Mouse (Mus musculus): ENCODE results near the gene Trmt112. TPM values are rescaled to one million over a fixed set of nuclear protein-coding genes. Genes with fewer than 3 reads are reported as not detected.
"Not testable (repeated sequence)": the region's sequence is repeated elsewhere in the genome, so short reads cannot be mapped to it uniquely, and the experiment has no call there.

The Trmt112 gene
- 101 and 122 TPM in 2 replicates for polyA plus RNA-seq (2012; rRNA removed)

DNA sequence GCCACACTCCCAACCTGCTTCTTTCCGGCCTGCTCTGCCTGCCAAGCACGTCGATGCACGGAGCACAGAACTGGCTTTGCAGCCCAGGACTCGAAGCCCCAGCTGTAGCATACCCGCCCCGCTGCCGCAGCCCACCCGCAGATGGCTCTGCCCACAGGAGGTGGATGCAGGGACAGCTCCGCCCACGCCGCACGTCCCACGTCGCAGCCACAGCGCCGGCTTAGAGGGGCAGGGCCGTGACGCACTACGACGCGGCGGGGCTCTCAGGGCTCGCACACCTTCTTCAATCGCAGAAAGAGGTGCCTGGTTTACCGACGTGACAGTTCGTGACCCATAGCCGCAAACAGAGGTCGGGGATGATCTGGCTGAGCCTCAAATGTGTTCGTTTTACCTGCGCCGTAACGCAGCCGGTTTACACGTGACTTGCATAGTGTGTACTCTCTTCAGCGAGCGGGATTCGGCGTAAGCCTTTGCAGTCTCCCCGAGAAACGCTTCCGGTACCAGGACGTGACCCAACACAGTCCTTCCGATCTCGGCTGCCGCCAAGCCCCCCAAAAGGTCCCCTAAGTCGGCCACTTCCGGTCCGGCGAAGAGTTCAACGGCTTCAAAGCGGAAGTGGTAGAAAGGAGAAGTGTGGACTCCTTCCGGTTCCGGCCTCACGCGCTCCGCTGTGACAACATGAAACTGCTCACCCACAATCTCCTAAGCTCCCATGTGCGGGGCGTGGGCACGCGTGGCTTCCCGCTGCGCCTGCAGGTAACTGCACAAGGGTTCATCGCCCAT is at the start of gene Trmt112, which contains the start of gene Prdx5:
Gene Trmt112 (plus strand): TSS at position 192 of the 783 bp plus-strand sequence.
Gene Prdx5 (minus strand): TSS at position 600 of the 783 bp plus-strand sequence.
- no peak for DNase-seq (ENCODE audit: low read depth)

DNA sequence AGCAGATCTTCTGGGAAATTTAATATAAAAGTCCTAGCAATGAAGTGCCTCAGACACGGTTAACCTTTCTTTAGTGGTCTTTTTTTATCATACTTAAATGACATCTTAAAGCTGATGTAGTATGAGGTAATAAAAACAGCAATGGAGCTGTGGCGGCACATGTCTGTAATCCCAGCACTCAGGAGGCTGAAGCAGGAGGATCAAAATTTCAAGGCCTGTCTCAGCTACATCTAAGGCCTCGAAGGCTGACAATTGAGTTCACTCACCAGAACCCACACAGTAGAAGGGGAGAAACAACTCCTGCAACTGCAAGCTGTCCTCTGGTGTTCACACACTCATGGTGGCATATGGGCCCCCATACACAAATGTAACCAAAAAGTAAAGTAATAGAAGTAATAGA is 49.5 kb upstream of the Trmt112 start:
- DNase-seq (ENCODE audit: low read depth), result no peak

DNA sequence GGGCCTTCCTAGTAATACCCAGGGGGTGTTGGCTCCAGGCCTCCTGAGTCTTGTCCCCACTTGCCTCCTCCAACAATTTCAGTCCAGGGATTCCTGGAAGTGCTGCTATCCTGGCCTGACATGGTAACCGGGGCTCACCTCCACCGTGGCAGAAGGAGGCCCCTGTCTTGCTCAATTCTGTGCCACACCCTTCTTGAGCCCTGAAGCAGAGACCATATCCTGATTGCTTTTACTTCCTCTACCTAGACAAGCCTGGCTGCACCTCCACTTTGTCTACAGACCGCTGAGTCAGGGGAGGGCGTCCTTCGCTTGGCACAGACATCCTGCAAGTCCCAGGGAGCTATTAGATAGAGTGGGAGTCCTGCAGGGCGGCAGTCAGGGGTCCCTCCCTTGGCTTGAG is 48.8 kb upstream of the Trmt112 start:
- DNase-seq (ENCODE audit: low read depth), result no peak

DNA sequence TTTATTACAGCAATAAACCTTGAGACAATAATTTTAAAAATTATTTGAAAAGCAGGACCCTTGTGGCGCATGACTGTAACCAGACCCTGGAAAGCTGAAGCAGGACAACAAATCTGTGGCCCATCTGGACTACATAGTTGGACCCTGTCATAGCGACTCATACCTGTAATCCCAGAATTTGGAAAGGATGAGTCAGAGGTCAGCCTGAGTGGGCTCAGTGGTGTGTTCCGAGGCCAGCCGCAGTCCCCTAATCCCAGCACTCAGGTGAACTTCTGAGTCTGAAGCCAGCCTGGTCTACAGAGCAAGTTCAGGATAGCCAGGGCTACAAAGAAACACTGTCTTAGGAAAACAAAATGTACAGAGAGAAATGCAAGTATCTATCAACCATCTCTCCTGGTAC is 48.0 kb upstream of the Trmt112 start:
- no peak for DNase-seq (ENCODE audit: low read depth)

DNA sequence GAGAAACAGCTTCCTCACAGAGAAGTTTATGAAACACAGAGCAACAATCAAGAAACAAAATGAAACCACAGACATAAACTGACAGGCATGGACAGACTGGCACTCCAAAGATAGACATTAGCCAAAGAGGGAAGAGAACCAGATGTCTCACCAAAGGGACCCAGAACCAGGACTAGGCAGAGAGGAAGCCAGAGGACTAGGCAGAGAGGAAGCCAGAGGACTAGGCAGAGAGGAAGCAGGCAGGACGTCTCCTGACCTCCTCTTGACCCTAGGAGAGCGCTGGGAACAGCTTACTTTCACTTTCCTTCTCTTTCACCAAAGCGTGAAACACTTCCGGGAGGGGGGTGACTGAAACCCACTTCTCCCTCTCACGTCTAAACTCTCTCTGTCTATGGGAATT is 40.1 kb upstream of the Trmt112 start:
- DNase-seq (ENCODE audit: low read depth), result no peak

DNA sequence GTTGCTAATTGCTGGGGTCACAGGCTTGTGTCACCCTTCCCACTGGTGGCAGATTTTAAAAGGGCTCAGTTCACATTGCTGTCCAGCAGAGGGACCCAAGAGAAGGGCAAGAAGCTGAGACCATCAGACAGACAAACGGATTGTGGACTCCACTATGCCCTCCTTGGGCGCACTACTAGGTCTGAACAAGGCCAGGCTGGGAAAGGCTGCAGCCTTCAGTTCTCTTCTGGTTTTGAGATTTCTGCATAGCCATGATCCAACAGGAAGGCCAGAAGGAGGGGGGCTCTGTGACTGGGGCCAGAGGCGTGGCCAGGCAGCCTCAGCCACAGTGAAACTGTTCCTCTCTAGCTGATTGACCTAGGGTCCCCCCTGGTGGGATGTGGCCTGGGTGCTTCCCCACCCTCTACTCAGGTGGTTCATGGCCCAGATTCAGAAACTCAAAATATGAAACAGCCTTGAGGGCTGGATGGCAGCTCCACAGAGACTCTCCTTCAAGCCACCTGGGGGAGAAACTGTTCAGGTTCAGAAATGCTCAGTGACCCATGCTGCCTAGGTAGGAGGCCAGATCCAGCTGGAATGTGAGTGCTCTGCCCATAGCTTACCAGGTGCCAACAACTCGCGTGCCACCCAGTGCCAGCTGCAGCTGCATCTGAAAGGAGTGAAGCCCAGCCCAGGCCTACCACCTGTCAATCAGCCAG is 37.8 kb upstream of the Trmt112 start:
- no peak for DNase-seq (ENCODE audit: low read depth)

DNA sequence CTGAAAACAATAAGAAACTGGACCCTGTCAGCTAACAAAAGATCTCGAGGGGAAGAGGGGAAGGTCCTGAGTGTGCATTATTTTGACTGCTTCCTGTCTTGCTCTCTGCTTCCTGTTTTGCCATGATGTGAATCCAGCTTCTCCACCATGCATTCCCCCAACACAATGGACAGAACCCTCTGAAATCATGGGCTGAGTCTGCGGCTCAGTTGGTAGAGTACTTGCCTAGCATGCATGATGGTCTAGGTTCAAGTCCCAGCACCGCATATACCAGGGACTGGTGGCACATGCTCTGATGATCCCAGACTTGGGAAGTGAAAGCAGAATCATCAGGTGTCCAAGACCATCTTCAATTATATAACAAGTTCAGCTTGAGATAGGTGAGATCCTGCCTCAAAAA is 36.8 kb upstream of the Trmt112 start:
- no peak for DNase-seq (ENCODE audit: low read depth)

DNA sequence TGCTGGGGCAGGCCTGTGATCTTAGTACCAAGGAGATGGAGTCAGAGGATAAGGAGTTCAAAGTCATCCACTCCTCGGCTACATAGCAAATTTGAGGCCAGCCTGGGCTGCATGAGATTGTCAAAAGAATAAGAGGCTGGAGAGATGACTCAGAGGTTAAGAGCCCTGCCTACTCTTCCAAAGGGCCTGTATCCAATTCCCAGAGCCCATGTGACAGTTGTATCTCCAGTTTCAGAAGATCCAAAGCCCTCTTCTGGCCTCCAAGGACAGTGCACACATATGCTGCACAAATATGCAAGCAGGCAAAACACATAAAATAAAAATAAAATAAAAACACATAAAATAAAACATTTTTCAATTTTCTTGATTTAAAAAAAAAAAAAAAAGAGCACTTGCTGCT is 35.2 kb upstream of the Trmt112 start:
- DNase-seq (ENCODE audit: low read depth), result no peak

DNA sequence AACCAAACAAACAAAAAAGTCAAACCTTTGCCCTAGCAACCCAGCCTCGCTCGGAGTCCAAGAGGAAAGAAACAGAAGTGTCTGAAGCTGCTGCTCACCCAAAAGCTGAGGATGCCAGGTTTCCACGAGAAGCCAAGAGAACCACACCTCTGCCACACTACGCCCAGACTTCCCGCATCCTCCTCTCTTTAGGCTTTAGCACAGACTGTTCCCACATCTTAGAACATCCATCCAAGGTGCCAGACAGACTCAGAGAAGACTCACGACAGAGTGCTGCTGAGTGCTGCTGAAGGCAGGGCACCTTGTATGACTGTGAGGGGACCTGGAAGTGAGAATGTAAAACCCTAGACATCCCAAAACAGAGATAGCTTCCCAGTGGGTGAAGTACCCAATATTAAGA is 33.7 kb upstream of the Trmt112 start:
- DNase-seq (ENCODE audit: low read depth), result no peak

DNA sequence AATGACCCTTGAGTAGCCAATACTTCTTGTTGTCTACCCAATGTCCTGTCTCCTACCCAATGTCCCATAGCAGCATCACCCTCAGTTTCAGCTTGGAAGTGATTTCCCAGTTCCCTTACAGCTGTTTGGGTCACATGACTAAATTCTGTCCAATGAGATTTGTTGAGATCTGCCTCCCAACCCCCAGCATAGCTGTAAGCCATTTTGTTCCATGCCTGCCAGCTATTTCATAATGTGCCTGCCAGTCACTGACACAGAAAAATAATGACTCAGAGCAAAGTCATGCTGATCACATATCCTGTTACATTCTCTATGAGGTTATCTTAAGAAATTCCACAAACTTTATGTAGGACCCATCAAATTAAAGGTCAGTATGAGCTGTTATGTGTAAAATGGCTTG is 32.7 kb upstream of the Trmt112 start:
- DNase-seq (ENCODE audit: low read depth), result no peak

DNA sequence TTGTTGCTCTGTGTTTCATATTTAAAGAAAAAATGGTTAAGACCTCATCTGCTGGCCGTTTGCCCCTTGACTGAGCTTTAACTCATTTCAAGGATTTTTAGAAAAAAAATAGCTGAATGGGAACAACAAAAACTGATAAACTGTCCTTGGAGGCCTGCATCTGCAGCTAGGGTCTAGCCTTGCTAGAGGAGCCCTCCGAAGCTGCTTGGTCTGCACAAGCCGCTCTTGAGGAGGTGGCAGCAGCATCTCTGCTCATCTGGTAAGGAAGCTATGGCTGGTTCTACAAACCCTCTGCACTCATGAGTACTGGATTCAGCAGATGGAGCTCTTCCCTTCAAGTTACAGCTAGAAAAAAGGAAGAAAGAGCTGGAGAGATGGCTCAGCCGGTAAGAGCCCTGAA is 31.5 kb upstream of the Trmt112 start:
- no peak for DNase-seq (ENCODE audit: low read depth)

DNA sequence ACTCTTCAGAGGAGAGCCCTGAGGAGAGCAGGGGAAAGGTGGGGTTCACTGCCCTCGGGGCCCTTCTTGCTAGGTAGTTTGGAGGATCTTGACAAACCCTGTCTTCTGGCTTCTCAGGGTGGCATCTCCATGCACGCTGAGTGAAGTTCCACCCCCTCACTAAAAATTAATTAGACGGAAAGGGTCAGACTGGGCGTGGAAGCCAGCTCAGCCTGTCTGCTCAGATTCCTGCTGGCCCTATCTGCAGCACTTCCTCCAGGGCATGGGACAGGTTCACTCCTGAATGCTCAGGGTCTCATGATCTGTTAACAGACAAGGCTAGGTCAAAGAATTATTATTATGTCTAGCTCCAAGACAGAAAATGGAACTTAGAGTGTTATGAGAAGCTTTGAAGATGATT is 17.0 kb upstream of the Trmt112 start:
- DNase-seq (ENCODE audit: low read depth), result no peak

DNA sequence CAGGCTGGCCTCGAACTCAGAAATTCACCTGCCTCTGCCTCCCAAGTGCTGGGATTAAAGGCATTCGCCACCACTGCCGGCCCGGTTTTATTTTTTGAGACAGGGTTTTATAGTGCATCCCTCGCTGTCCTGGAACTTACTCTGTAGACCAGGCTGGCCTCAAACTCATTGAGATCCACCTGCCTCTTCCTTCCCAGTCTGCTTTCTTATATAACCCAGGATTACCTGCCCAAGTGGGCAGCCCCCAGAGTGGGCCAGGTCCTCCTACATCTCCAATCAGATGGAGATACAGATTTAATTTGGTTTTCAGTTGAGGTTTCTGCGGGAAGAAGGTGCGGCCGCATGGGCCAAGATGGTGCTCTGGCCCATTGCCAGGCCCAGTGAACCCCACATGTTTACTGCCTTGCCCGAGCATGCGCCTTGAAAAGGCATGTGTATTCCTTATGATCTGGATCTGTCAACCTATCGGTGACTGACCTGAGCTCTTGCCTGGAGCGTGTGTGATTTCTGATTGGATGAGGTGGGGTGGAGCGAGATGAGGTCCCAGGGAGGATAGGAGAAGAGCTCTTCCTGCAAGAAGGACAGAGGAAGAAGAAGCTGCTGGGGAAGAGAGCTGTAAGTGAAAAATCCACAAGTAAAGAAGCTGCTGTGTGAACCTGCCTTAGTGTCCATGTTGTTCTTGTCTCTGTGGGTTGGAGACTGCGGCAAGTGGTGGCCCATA is 15.6 kb upstream of the Trmt112 start:
- no peak for DNase-seq (ENCODE audit: low read depth)

DNA sequence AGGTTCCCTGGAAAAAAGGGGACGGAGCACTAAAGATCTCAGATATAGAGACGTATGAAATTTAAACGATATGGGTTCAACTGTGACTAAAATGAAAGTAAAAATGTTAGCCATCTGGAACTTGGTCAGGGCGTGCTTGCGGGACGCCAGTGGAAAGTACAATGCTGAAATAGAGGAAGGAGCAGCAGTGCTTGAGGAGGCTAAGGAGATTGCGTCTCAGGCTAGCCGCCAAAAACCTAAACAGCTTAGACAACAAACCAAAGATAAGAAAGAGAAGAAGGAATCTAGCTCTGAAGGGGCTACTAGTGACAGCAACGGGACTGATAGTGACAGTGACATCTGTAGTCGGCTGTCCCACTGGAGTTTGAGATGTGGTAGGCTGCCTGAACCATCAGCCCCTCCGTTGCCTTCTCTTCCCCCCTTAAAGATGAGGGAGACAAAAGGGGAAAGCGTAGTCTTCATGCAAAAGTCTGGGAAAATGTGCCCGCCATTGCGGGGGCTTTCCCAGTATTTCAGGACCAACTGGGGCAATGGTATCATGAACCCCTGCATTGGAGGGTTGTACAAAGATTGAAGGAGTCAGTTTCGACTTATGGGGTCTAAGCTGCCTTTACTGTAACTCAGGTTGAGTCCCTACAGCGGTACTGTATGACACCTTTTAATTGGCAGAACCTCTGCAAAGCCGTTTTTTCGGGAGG is 13.7 kb upstream of the Trmt112 start:
- not testable (repeated sequence) for DNase-seq (ENCODE audit: low read depth)

DNA sequence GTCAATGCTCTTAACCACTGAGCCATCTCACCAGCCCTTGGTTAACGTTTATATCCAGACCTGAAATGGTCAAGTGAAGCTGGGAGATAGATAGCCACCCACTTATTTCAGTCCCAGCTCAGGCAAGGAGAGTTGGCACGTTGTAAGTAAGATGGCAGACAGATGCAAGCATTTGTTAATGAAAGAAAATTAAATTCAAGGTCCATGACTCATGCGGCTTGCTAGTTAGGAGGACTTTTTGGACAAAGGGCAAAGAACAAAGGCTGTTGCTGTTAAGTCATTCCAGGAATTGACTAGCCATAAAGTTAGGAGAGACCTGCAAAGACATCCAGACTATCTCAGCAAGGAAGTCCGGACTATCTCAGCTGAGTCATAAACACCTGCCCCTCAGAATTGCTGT is 9.9 kb upstream of the Trmt112 start:
- no peak for DNase-seq (ENCODE audit: low read depth)

DNA sequence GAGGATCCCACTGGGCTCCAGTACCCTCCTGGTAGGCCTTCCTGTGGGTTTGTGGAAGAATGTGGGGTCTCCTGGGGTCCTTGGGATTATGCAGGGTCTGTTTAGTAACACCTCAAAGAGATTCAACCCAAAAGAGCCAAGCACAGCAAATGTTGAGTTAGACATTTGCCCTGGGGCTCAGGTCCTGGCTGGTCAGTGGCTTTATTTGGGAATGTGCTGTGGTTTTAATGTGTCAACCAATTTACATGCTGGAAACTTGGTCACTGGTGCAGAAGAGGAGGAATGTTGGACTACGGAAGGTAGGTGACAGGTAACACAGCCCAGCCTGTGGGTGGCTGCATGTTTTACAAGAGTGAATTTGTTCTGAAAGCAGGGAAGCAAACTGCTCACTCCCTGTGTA is 6.5 kb upstream of the Trmt112 start:
- DNase-seq (ENCODE audit: low read depth), result no peak

DNA sequence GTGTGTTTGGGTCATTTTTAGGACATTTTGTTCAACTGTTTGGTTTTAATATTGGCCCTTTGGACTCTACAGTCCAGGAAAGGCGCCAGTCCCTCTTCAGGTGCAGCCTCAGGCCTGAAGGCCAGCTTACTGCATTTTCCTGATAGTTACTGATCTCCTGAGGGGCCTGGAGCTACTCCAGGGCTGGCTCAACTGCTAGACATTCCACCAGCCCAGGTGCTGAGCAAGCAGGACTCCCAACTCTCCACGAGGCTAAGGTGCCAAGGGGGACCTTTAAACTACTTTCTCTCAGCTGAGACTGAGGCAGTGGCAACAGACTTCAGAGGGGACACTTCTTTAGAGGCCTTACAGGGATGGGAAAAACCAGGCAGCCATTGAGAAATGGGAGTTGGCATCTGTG is 4.7 kb upstream of the Trmt112 start:
- DNase-seq (ENCODE audit: low read depth), result no peak

DNA sequence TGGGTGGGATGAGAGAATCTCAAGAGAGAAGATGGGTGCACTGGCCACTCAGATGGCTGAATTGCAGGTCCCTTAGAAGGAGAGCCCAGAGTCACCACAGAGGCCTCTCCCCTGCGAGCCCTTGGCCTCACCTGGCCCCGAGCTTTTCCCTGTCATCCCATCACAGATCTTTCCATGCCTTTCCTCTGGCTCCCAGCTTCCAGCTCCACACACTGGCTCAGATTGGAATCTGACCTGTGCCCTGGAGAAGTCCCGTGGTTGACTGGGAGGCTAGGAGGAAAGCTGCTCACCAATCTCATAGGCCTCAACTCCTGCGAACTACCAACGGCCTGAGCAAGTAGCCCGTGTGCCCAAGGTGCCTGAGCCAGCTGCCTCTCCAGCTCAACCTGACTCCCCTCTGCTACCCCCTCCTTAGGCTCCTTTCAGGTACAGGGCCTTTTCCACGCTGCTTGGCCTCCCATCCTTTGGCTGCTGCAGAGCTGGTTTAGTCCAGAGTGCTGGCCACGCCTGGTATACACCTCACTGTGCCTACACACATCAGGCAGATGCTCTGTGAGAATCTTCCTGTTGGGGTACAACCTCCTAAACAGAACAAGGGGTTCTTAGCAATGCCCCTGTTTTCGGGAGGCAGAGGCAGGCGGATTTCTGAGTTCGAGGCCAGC is 3.9 kb upstream of the Trmt112 start:
- DNase-seq (ENCODE audit: low read depth), result no peak

DNA sequence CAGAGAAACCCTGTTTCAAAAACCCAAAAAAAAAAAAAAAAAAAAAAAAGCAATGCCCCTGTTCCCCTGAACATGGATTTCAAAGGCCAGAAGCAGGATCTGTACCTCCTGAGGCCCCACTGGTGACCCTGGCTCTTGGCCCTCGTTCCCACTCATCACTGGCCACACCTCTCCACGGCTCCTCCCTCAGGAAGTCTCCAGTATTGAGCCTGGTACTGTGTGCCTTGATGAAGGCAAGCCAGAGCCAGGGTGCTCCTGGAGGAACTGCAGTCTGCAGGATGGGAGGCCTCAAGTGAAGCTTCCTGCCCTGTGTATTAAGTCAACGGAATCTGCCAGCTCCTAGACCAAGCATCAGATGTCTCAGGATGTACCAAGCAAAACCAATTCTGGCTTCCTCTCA is 3.3 kb upstream of the Trmt112 start:
- DNase-seq (ENCODE audit: low read depth), result no peak

DNA sequence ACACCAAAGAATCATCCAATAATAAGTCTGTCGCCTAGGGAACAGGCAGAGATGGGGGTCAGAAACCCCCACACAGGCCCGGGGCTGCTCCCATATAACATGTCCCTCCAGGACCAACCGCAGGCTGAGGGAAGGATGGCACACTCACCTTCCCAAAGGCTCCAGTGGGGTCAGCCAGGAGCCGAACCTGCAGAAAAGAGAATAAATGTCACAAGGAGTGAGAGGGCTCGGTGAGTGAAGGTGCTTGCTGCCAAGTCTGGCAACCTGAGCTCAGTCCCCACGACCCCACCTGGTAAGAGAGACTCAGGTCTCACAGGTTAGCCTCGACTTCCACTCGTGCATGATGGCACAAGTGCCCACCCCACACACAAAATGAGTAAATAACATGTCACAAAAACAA is 2.4 kb upstream of the Trmt112 start:
- no peak for DNase-seq (ENCODE audit: low read depth)

DNA sequence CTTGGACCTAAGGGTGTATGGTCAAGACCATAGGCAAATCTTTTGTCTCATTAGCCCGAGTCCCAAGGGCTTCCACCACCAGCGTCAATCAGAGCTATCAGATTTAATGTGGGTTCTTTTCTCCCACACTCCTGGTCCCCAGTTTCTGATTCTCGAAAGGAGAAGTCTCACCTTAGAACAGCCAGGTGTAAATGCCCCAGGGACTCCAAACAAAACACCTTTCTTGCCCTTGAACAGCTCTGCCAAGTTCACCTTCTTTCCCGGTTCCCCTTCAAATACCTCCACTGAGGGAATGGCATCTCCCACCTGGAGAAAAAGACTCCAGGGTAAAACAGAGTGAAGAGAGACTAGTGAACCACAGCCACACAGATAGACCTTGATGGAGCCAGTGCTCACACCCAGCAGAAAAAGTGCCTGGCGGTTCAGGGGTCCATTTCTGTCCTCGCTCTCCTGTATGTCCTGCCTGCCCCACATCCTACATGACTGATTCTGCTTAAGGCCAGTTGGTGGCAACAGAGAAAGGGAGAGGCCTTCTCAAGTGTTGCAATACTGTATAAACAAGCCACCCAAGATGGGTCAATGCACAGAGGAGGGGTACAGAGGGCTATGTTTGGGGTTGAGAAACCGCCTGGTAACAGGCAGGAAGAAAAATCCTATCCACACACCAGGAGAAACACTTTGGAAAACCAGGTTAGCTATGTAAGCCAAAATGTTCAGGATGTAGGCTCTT is 1.5 kb upstream of the Trmt112 start:
- DNase-seq (ENCODE audit: low read depth), result no peak

Data from gonadal fat pad, adult 2 months (tissue).